Mouse (Mus musculus) left cerebral cortex, postnatal 36 days (tissue): ENCODE results near the gene Dnajc13. TPM values are rescaled to one million over a fixed set of nuclear protein-coding genes. Genes with fewer than 3 reads are reported as not detected.

Experiments
- DNase-seq, 2 experiments: peaks; one replicate each; pipeline ENCODE4 v3.0.0; 2021 to 2022; ENCODE audit warnings: low spot score in 2 of 2, mixed read lengths in 1 of 2
- intact Hi-C: fragments of 180-260 bp; cut with DNase I; formaldehyde crosslinking; loops from one replicate; pipeline ENCODE4 v1.15.1; 2025
- total RNA-seq, 2 experiments: library from RNA; stranded (reverse); gene quantifications; 2 replicates each; pipeline ENCODE4 v1.2.3; 2021

Gene Dnajc13
- total RNA-seq, 2 experiments from 2014 or later, result 54.5 to 70.4 TPM

DNA sequence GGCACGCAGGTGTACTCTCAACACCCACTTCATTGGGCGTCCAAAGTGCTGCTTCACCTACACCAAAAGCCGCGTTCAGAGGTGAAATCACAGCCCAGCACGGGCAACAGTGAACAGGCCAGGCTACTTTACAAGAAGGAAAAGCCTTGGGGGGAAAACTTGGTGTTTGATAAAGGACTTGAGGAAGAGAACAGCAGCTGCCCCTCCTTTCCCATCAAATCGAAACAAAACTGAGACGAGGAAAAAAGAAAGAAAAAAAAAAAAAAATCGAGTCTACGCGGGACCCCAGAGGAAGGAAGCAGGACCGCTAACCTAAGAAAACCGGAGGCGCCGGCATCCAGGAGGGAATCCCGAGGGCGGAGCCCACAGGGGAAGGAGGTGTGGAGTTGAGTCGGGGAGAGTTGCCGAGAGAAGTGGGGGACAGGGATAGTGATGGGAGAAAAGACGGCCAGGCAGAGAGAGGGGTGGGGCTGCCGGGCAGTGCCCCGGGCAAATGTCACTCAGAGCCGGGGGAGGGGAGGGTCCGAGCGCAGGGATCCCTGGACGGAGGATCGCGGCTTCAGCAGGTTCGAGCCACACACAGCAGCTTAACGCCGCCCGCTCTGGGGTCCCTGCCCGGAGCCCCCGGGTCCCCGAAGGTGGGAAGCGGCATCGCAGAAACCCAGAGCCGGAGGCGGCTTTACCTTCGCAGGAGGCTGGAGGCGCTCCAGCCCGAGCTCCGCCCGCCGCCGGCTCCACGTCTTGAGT, 541 bp downstream of the Dnajc13 start:
- intact Hi-C loops, result no loop called here

DNA sequence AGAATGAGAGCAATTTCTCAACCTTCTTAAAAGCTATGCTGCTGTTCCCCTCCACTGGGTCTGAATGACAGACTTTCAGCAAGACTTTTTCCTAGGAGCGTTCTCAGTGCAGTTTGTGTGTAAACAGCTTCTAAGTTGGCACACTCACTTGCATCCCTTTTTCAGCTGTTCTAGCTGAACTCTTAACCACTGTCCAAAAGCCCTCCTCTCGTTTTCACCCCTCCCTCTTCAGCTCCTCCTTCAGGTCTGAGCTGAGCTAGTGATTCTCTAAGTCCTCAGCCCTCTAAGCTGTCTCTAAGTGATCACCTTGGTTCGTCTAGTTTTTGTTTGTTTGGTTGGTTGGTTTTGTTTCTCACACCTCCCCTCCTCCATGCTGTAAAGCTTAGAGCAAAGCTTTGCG, 2.4 kb downstream of the Dnajc13 start:
- no peak for DNase-seq
- intact Hi-C loops, result no loop called here

More for the DNA sequence above, 541 bp downstream of the Dnajc13 start:
- DNase-seq, result peak; percentile 18 to 25

DNA sequence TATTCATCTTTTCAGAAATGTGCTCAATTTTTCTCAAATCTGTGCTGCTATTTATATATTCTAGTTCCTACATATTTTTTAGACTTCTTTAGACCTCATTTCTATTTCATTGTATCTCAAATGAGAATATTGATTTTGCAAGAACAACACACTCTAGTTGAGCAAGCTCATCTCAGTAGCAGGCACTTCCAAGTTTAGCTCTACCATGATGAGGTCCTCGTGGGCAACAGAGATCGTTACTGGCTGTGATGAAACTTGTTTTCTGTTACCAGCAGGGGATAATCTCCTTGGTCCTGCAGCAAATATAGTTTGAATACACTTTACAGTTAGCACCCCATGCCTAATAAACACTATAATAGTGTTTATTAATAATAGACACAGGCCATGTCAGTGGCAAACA, 6.6 kb downstream of the Dnajc13 start:
- intact Hi-C loops, result no loop called here
- DNase-seq, result no peak

DNA sequence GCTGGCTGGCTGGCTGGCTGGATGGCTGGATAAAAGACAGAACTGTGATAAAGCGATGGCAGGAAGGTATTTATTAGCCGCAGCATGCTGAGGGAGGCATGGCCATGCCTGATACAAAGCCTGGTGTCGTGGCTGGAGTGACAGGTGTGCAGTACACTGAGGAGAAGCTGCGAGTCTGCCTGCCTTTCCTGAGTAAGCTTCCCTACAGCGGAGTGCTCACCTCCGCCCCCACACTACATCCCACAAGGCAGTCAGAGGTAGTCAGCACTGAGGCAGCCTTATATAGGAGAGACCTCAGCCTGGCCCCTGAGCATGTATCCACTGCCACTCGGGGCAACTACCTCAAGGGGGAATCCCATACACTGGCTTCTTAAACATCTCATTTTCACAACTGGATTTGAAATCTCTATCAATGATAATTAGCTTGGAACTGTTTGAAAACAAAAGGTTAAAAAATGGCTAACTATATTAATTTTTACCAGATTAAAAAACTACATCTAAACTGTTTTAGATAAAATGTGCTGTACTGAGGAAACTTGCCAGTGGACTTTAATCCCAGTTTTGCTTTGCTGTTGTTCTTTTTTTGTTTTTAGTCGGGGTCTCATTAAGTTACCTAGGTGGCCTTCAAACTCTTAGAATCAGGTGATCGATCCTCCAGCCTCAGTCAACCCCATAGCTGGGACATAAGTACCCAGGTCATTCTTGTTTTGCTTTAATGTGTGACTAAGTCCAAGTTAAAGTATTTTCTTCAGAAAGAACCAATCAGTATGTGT, 8.1 kb downstream of the Dnajc13 start:
- peak in 1 of 2 experiments; percentile 11 for DNase-seq

DNA sequence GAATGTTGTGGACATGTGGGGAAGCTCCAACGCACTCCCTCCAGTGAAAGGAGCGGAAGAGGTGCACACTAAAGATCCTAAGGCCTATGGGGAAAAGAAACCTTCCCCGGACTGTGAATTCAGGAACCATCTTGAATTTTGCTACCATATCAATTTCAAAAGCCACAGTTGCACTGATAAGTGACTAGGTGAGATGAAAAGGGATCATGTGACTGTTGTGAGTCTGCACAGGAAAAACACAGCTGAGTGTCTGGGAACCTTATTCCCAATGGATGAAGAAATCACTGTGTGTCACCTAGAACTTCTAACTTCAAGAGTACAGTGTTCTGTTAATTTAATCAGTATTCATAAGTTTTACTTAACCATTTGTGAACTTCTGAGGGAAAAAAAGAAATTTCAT, 10.1 kb downstream of the Dnajc13 start:
- DNase-seq, result no peak

More for the DNA sequence above, 8.1 kb downstream of the Dnajc13 start:
- intact Hi-C loops, result no loop called here

DNA sequence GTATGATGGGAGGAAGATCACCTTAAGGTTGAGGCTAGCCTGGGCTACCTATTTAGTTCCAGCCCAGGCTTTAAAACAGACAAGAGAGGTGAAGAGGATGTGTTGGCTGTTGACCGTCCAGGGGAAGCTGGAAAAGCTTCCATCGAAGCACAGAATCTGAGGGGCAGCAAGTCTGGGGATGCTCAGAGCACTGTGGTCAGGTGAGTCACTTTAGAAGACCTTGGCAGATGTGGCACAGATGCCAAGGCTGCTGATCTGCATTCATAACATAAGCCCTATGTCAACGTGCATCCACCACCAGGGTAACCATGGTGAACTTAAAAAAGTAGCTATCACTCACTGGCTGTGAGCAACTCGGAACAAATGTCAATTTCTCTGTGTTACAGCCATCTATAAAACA, 11.0 kb downstream of the Dnajc13 start:
- no peak for DNase-seq
- intact Hi-C loops, result no loop called here

More for the DNA sequence above, 10.1 kb downstream of the Dnajc13 start:
- intact Hi-C loops, result no loop called here

DNA sequence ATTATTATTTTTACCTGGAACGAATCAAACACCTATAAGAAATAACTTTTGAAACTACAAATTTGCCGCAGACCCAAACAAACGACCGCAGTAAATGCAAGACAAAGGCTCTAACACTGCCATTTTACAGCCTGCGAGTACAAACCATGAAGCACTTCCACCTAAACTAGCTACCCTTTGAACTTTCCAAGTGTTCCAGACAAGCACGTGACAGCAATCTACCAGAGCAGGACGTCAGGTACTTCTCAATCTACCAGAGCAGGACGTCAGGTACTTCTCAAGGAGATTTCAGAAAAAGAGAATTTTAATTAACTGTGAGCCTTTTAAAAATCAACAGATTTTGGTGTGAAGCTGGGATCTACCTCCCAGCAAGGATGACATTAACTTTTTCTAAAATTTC, 11.6 kb downstream of the Dnajc13 start:
- DNase-seq, result no peak
- intact Hi-C loops, result no loop called here

DNA sequence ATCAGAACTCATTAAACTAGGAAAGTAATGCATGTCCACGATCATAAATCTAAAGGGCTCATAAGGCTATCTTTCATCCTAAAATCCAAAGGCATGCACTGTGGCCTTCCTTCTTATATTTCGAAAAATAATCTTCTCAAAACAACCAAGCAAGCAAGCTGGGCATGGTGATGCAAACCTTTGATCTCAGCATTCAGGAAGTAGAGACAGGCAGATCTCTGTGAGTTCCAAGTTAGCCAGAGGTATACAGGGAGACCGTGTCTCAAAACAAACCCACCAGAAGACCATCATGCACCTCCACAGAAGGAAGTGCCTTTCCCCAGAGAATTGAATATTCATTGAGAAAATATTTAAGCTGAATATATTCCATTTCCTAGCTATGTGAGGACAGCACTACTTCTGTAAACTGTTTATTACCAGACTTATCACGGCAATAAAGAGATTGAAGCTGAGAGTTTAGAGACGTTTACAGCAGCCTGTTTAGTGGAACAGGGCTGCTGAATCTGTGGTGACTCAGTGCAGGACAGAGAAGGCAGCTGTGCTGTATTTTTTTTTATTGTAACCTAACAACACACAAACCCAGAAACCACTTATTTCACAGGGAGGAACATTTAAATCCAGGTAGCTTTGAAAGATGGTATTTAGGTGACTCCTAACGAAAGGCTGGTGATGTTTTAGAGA, 15.3 kb downstream of the Dnajc13 start:
- DNase-seq, result no peak
- intact Hi-C loops, result no loop called here

DNA sequence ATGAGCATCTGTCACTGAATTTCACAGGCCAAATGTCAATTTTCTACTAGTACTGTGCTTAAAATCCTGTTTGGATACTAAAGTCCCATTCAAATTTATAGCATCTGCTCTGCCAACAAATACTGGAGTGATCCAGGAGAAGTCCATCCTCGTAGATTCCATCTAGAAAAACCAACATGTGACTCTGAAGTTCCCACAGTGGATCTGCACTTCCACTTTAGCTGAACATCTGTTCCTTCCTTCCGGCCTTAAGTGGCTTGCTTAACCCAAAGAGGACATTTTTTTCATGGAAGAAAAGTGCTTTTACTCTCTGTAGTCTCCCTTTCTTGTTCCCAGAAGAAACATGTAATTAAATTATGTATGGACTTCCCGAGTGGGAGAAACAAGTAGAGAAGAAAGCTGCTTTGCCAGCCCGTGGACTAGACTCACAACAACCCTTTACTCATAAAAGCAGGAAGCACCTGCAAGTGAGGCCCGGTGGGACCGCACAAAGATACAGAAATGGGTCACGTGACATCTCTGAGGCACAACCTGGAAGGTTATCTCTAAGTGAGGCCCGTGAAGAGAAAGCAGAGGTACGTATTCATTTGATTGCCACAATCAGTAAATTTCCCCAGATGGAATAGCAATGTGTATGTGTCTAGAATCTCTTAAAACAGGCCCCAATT, 18.8 kb downstream of the Dnajc13 start:
- intact Hi-C loops, result no loop called here
- no peak for DNase-seq

DNA sequence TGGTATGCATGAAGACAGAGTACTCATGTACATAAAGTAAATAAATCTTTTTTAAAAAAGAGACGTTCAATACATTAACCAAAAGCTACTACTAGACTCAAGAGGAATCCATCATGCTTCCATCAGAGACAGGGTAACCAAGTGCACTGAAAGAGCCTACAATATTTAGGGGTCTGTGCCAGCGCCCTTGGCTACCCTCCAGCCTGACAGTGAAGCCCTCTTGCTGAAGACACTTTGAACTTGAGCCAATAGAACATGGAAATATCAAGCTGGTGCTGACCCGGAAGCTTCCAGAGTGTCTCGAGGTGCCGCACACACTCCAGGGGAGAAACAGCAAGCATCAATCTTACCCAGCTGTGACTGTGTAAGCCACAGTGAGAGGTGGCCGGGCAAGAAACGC, 22.6 kb downstream of the Dnajc13 start:
- intact Hi-C loops, result no loop called here
- no peak for DNase-seq

DNA sequence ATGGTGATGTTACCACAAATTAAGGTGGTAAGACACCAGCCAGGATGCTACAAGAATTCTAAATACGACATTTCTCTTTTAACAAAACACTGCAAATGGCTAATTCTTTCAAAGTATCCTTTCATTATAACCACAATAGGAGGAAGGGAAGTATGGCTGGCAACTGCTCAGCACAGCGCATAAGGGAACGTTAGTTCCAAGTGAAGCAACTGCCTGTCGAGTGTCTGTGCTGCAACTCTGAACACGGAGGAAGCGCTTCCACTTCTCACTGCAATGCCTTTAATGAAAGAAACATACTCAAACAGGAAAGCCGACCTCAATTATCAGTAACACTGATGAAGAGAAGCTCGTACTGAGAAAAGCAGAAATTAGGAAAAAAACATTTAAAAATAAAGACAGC, 23.7 kb downstream of the Dnajc13 start:
- intact Hi-C loops, result no loop called here

DNA sequence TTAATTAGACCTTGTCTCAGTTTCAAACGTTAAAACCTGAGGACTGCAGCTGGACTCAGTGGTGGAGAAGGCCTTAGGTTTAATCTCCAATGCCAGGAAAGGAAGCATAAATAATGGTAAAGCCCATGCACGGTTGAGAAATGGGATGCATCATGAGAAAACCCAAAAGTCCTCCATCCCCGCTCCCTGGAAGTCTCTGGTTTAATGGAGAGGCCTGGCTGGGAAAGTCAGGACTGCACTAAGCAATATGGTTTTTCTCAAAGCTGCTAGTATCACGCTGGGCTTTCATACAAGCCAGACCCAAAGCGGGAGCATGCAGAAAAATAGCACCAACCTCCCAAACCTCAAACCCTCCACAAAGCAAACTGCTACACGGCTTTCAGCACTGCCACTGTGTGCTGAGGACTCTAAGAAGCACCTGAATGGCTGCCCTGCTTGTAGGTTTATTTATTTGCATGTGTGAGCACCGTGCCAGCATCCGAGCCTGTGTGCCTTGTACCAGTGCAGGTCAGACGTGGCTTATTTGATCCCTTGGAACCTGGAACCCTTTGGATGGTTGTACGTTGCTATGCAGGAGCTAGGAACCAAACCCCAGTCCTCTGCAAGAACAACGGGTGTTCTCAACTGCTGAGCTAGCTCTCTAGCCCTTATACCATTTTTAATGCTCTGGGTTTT, 26.3 kb downstream of the Dnajc13 start:
- intact Hi-C loops, result no loop called here

More for the DNA sequence above, 23.7 kb downstream of the Dnajc13 start:
- no peak for DNase-seq

DNA sequence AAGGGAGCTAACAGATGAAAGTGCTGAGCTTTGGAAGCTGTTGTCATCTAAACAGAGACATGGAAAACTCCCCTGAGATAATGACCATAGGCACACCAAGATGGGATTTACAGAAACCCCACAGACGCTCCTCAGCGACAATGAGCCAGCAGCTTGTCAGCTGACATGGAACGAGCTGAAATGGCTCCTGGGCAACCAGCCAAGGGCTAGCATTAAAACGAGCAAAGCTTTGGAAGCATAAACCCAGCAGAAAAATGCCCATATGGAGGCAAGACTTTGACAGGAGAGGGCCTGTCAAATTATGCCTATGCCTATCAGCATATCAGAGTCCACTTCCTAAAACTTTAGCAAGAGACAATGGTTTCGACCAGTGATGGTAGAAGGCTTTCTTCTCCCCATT, 27.0 kb downstream of the Dnajc13 start:
- intact Hi-C loops, result no loop called here
- DNase-seq, result peak in 1 of 2 experiments; percentile 15

More for the DNA sequence above, 26.3 kb downstream of the Dnajc13 start:
- DNase-seq, result no peak

DNA sequence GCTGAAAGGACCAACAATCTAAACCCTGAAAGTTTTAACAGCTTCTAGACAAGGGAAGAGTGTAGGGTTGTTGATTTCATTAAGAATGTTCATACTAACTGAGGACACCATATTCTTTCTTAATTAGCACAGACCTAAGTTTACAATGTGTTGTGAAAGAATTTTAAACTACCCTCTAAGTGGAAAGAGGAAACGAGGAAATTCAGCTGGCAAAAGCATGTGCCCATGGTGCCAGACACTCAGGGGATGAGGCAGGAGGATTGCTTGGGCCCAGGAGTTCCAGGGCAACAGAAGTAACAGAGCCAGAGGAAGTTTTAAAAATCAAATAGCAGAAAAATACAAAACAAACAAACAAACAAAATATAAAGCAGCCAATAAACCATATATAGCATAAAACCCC, 28.9 kb downstream of the Dnajc13 start:
- DNase-seq, result no peak
- intact Hi-C loops, result no loop called here

DNA sequence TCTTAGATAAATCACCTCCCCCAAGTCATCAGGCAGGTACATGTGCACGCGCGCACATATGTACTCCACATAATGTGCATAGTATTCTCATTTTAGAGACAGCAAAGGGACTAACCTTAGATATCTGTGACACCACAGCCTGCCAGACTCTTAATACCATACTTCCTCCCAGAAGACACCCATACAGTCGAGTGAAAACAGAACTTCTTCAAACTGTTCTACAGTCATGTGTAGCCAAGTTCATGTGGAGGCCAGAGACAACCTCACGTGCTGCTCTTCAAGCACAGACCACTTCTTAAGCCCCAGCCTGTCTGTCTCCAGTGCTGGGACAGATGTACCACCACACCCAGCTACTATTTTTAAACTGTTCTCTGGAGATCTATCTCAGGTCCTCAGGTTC, 29.7 kb downstream of the Dnajc13 start:
- intact Hi-C loops, result no loop called here
- DNase-seq, result no peak

DNA sequence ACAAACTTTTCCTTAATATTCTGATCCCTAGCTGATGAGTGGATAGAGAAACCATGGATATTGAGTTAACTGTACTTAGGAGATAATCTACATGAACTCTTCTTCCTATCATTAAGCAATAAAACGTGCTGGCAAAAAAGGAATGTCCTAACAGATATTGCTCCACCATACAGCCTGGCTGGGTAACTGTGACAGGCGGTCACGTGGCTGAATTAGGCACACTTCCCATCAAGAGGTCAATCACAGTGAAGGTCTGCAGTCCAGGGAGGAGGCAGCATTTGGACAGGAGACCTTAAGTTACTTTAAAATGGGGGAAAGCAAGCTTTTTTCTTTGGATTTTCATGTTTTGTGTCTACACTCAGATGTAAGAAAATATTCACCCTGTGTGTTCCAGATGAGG, 30.7 kb downstream of the Dnajc13 start:
- intact Hi-C loops, result no loop called here
- no peak for DNase-seq

DNA sequence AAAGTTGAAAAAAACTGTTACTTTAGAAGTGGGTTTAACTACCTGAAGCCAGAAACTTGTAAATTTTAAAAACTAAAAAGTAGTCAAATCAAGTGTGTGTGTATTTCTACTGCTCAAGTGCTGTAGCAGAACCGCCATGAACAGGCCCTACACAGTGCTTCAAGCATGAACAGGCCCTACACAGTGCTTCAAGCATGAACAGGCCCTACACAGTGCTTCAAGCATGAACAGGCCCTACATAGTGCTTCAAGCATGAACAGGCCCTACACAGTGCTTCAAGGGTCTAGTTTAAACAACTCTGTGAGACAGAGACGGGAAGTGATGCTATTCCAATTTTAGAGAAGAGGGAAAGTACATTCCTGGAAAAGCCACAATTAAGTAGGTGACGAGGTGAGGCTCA, 51.3 kb downstream of the Dnajc13 start:
- intact Hi-C loops, result no loop called here
- no peak for DNase-seq

DNA sequence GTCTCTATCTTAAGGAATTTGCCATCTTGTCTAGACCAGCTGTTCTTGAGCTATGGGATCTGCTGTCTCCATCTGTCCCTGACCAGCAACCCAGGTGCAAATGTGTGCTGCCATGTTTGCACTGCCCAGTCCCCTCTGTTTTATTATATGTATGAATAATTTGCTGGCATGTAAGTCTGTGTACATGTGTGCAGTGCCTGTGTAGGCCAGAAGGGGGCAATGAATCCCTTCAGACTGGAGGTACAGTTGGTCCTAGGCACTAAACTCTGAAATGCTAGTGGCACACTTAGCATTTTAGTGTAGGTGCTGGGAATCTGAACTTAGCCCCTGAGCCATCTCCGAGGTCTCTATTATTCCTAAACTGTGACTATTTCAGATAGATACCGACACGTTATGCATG, 58.9 kb downstream of the Dnajc13 start:
- intact Hi-C loops, result loop anchor here (5.0 kb wide), 1 partner anchor 103 kb away; no protein-coding TSS in a partner anchor
- peak; percentile 18 to 20 for DNase-seq

DNA sequence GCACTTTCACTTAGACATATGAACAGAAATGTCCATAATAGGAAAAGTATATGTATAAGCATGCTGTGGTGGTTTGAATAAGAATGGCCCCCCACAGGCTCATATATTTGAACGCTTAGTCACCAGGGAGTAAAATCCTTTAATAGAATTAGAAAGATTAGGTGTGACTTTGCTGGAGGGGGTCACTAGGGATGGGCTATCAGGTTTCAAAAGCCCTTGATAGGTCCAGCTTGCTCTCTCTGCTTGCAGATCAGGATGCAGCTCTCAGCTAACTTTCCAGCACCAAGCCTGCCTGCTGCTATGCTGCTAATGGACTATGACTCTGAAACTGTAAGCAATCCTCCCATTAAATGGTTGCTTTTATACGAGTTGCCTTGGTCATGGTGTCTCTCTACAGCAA, 68.2 kb downstream of the Dnajc13 start:
- intact Hi-C loops, result no loop called here
- no peak for DNase-seq
